Mouse (Mus musculus): ENCODE data around the gene 9230104L09Rik. TPM values are rescaled to one million over a fixed set of nuclear protein-coding genes. Genes with fewer than 3 reads are reported as not detected.

The 9230104L09Rik gene
- polyA plus RNA-seq, 1 experiment from 2014 or later = not detected

- under 1% methylated on average over 19 of the region's 19 CpGs for WGBS
- H3K4me1 ChIP-seq = peaks cover 40% of the 10 kb centered on the region
- no peaks in the 10 kb centered on the region for H3K27me3 ChIP-seq (ENCODE audit: low read depth, poor library complexity, severe bottlenecking)
- peaks cover 27% of the 10 kb centered on the region for H3K36me3 ChIP-seq
- peak; percentile 93 for DNase-seq (ENCODE audit: low spot score)
- peak within 1 kb of the TSS; percentile 85 for H3K4me3 ChIP-seq
- peak within 1 kb of the TSS; percentile 94 for H3K27ac ChIP-seq
- H3K9me3 ChIP-seq (replicated peaks) = no peaks in the 10 kb centered on the region
Observed at GRCm38 (mm10) chr2:148875335-148875811, 10.5 kb upstream of the 9230104L09Rik start, which contains the start of gene Cst3. Gene Cst3 (minus strand): TSS chr2:148875692.

GRCm38 (mm10) chr2:148874617-148875334, 9.9 kb upstream of the 9230104L09Rik start:
- Histone ChIP-seq H3K27me3 (ENCODE audit: low read depth, poor library complexity, severe bottlenecking) (no peaks in the 10 kb centered on the region), H3K4me1 (peaks cover 40% of the 10 kb centered on the region), H3K36me3 (peaks cover 29% of the 10 kb centered on the region), H3K4me3 (peak overlapping the region; percentile 85), H3K9me3 (replicated peaks) (no peaks in the 10 kb centered on the region), H3K27ac (peak overlapping the region; percentile 94)
- under 1% methylated on average over 34 of the region's 34 CpGs for WGBS
- no peak for DNase-seq (ENCODE audit: low spot score)

GRCm38 (mm10) chr2:148874224-148874616, 9.4 kb upstream of the 9230104L09Rik start:
- H3K36me3 ChIP-seq = peaks cover 29% of the 10 kb centered on the region
- H3K27me3 ChIP-seq (ENCODE audit: low read depth, poor library complexity, severe bottlenecking) = no peaks in the 10 kb centered on the region
- peak overlapping the region; percentile 85 for H3K4me3 ChIP-seq
- no peak for DNase-seq (ENCODE audit: low spot score)
- H3K27ac ChIP-seq = peak overlapping the region; percentile 94; the same call in 1 of the 2 replicates
- H3K4me1 ChIP-seq = peaks cover 38% of the 10 kb centered on the region
- WGBS = 62% methylated on average over 3 of the region's 3 CpGs
- no peaks in the 10 kb centered on the region for H3K9me3 ChIP-seq (replicated peaks)

GRCm38 (mm10) chr2:148872860-148873259, 8.0 kb upstream of the 9230104L09Rik start:
- no peak overlapping the region for H3K4me3 ChIP-seq
- H3K27me3 ChIP-seq (ENCODE audit: low read depth, poor library complexity, severe bottlenecking) = no peaks in the 10 kb centered on the region
- 90% methylated on average over 4 of the region's 4 CpGs for WGBS

DNA sequence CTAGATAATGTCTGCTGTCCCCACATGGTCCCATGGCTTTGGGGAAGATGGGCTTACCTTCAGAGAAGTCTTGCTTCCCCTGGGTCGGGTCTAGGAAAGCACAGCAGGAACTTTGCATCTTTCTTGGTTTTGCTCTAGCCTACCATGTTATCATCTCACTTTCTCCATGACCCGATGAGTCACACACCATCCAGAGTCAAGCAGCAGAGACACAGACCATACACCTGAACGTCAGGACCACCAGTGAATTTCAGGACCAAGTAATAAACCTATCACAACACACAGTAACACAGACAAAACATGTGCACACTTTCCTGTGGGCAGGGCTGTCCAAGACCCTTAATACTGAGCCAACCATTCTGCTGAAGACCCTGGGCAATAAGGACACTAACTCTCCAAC, 5.7 kb upstream of the 9230104L09Rik start:
- peaks cover 21% of the 10 kb centered on the region for H3K4me1 ChIP-seq
- 93% methylated on average over 3 of the region's 3 CpGs for WGBS
- H3K4me3 ChIP-seq = no peak overlapping the region
- H3K27ac ChIP-seq = no peak overlapping the region
- DNase-seq (ENCODE audit: low spot score) = no peak
- peaks cover 29% of the 10 kb centered on the region for H3K36me3 ChIP-seq
- no peaks in the 10 kb centered on the region for H3K9me3 ChIP-seq (replicated peaks)
- no peaks in the 10 kb centered on the region for H3K27me3 ChIP-seq (ENCODE audit: low read depth, poor library complexity, severe bottlenecking)

More at GRCm38 (mm10) chr2:148872860-148873259, 8.0 kb upstream of the 9230104L09Rik start:
- peaks cover 29% of the 10 kb centered on the region for H3K4me1 ChIP-seq
- no peaks in the 10 kb centered on the region for H3K9me3 ChIP-seq (replicated peaks)
- no peak overlapping the region for H3K27ac ChIP-seq
- DNase-seq (ENCODE audit: low spot score) = no peak
- H3K36me3 ChIP-seq = peaks cover 29% of the 10 kb centered on the region

GRCm38 (mm10) chr2:148868959-148869358, 4.1 kb upstream of the 9230104L09Rik start:
- Histone ChIP-seq H3K27ac (no peak overlapping the region), H3K4me1 (peaks cover 12% of the 10 kb centered on the region), H3K9me3 (replicated peaks) (no peaks in the 10 kb centered on the region), H3K4me3 (no peak overlapping the region), H3K27me3 (ENCODE audit: low read depth, poor library complexity, severe bottlenecking) (no peaks in the 10 kb centered on the region), H3K36me3 (peaks cover 29% of the 10 kb centered on the region)
- no peak for DNase-seq (ENCODE audit: low spot score)
- WGBS = 86% methylated on average over 1 of the region's 1 CpGs

GRCm38 (mm10) chr2:148861693-148862092, 3.1 kb downstream of the 9230104L09Rik start:
- H3K36me3 ChIP-seq = no peaks in the 10 kb centered on the region
- no peak for DNase-seq (ENCODE audit: low spot score)
- H3K9me3 ChIP-seq (replicated peaks) = no peaks in the 10 kb centered on the region
- no peaks in the 10 kb centered on the region for H3K4me1 ChIP-seq
- no peak overlapping the region for H3K27ac ChIP-seq
- no peaks in the 10 kb centered on the region for H3K27me3 ChIP-seq (ENCODE audit: low read depth, poor library complexity, severe bottlenecking)
- no peak overlapping the region for H3K4me3 ChIP-seq

DNA sequence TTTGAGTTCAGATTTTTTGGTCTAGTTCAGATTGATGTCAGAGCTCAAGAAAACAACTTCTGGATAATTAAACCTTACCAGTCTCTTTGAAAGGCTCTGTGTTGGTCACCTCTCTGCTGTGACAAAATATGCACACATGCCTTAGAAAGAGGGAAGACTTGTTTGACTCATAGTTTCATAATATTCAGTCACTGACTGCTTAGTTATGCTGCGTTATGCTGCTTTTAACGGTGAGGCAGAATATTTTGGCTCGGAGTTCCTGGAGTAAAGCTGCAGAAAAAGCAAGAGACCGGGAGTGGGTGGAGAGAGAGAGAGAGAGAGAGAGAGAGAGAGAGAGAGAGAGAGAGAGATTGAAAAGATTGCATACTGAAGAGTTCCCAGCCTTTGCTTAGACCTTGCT, 3.8 kb downstream of the 9230104L09Rik start:
- 94% methylated on average over 4 of the region's 4 CpGs for WGBS
- no peaks in the 10 kb centered on the region for H3K4me1 ChIP-seq
- no peak overlapping the region for H3K27ac ChIP-seq
- no peaks in the 10 kb centered on the region for H3K9me3 ChIP-seq (replicated peaks)
- H3K36me3 ChIP-seq = no peaks in the 10 kb centered on the region
- H3K4me3 ChIP-seq = no peak overlapping the region
- DNase-seq (ENCODE audit: low spot score) = no peak
- no peaks in the 10 kb centered on the region for H3K27me3 ChIP-seq (ENCODE audit: low read depth, poor library complexity, severe bottlenecking)

DNA sequence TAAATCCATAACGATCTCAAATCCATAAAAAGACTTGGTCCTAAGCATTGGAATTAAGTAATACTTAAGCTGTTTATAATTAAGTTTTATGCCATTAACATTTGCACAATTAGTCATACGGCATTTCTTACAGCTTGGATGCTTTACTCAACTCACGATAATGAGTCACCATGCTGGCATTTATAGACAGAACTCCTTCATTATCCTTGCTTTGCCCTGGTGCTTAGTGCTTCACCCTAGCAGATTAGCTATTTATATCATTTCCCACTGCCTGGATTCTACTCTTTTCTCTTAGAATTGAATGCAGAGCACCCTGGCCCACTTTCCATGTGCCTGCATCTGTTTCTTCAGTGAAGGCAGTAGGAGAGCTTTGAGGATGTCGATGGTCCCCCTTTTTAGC, 7.3 kb downstream of the 9230104L09Rik start:
- Histone ChIP-seq H3K9me3 (replicated peaks) (no peaks in the 10 kb centered on the region), H3K4me3 (no peak overlapping the region), H3K27ac (no peak overlapping the region), H3K36me3 (no peaks in the 10 kb centered on the region), H3K27me3 (ENCODE audit: low read depth, poor library complexity, severe bottlenecking) (no peaks in the 10 kb centered on the region), H3K4me1 (no peaks in the 10 kb centered on the region)
- WGBS = 91% methylated on average over 4 of the region's 4 CpGs
- no peak for DNase-seq (ENCODE audit: low spot score)

DNA sequence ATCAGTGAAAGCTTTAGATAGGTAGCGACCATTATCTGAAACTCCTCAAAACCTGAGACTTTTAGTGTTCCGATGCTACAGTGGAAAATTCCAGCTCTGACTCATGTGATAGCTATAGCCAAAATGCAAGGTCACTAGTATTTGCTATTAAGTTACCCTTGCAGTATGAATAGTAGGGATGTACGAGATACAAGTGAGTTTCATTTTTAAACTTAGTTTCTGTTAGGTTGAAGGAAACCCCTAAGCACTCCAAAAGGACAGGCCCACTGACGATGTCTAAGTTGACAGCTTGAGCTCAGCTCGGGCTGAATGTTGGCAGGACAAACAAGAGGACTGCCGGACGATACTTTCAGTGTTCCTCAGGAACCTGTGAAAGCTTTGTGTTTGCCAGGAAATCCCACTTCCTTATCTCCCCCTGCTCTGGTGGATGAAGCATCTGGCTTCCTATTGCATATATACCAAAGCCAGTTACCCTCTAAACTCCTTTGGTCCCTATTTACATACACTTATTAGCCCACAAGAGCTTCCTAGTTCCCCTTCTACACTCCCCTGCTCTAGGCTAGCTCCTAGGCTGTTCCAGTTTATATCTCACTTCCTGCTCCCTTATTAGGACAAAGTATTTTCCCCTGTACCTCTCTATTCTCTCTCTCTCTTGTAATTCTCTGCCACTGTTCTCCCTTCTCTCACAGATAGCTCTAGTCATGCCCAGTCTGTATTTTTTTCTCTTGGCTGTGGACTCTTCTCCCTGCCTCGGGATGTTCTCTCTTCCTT, 8.0 kb downstream of the 9230104L09Rik start:
- Histone ChIP-seq H3K9me3 (replicated peaks) (no peaks in the 10 kb centered on the region), H3K4me3 (no peak overlapping the region), H3K4me1 (no peaks in the 10 kb centered on the region), H3K27me3 (ENCODE audit: low read depth, poor library complexity, severe bottlenecking) (no peaks in the 10 kb centered on the region), H3K36me3 (no peaks in the 10 kb centered on the region), H3K27ac (no peak overlapping the region)
- 76% methylated on average over 8 of the region's 8 CpGs for WGBS
- no peak for DNase-seq (ENCODE audit: low spot score)

DNA sequence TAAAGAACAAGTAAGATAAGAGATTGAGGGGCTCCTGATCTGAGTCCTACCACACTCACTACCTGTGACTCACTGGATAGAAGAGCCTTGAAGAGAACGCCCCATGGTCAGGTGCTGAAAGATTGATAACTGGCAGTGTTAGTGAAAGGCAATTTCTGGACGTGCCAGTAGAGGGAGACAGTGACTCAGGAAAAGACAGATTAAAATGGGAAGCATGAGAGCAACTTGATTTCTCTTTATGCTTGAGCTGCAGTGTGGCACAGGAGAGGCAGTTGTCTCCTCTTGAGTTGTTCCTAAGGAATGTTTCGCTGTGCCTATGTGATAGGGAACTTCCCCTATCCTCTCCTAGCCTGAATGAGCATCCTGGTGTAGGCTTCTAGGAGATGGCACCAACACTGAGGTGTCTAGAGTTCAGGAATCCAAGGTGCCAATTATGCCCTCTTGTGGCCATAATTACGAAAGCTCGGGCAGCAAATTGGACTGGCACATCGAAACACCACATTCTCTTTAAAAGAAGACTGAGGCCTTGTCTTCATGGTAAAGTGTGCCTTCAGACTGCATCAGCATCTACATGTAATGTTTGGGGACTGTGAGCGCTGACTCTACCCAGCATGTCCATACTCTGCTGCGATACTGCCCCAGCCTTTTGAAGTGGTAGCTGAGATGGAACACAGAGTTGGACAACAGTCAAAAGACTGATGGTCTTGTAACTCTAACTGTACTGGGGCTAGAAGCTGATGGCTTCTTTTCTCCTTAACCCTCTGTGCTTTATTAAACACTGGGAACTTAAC, 13.5 kb downstream of the 9230104L09Rik start:
- no peaks in the 10 kb centered on the region for H3K27me3 ChIP-seq (ENCODE audit: low read depth, poor library complexity, severe bottlenecking)
- no peaks in the 10 kb centered on the region for H3K36me3 ChIP-seq
- H3K9me3 ChIP-seq (replicated peaks) = no peaks in the 10 kb centered on the region
- H3K27ac ChIP-seq = no peak overlapping the region
- DNase-seq (ENCODE audit: low spot score) = peak; percentile 60
- H3K4me1 ChIP-seq = no peaks in the 10 kb centered on the region
- 49% methylated on average over 8 of the region's 8 CpGs for WGBS
- no peak overlapping the region for H3K4me3 ChIP-seq

DNA sequence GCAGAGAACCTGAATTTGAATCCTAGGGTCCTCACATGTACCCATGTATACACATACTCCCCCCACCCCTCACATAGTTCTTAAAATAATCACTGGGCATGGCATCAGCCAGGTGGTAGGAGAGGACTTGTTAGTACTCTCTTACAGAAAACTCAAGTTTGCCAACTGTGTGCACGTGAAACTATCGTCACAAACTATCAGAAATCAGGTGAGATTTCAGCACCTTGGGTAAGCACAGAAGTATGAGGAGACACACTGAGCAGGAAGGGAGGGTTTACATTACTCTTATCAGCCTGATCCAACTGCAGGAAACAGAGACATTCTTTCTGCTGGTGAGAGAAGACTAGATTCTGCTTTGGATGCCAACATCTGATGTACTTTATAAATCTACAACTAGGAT, 25.6 kb downstream of the 9230104L09Rik start:
- 0 out of 2 replicates have a peak, but pooled peaks cover 5% of the 10 kb centered on the region for H3K4me1 ChIP-seq
- H3K9me3 ChIP-seq (replicated peaks) = no peaks in the 10 kb centered on the region
- 95% methylated on average over 2 of the region's 2 CpGs for WGBS
- no peaks in the 10 kb centered on the region for H3K27me3 ChIP-seq (ENCODE audit: low read depth, poor library complexity, severe bottlenecking)
- no peak overlapping the region for H3K27ac ChIP-seq
- no peaks in the 10 kb centered on the region for H3K36me3 ChIP-seq
- no peak overlapping the region for H3K4me3 ChIP-seq
- DNase-seq (ENCODE audit: low spot score) = no peak

Measured in limb, embryonic 10.5 days (tissue).